Mouse (Mus musculus) naive thymus-derived CD4-positive, alpha-beta T cell, adult 2 months (primary cell): ENCODE results near the gene Zfp62.
"Not testable (repeated sequence)": the region's sequence is repeated elsewhere in the genome, so short reads cannot be mapped to it uniquely, and the experiment has no call there.

ENCODE experiments used
- DNase-seq: peaks from one replicate; pipeline ENCODE4 v3.0.0-alpha.2; 2011; ENCODE audit warnings: low read depth

Zfp62 gene

DNA sequence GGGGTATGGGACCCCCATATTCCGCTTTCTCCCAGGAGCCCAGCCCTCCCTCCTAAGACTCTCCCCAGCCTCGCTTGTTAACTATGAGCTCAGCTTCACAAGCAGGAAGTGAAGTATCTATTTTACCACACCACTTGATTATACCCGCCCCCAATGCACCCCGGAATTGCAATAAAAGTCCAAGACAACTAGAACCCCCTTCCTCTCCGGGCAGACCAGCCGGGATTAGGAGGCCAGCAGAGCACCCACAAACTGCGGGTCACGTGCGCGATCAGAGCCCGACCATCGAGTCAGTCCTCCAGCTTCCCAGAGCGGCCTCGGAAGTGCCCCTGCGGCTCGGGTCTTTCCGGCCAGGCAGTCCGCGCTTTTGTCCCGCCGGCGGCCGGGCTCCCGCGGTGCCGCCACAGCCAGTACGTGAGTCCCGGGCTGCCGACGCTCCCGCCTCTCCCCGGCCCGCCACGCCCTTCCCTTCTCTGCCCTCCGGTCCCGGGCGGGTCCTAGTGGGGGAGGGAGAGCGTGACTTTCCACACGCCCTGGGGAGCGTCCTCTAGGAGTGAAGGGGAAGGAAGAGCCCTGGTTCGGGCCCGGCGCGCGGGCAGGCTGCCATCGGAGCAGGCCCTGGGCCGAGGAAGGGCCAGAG, at the start of gene Zfp62:
TSS of gene Zfp62 (plus strand) at position 164 of the 640 bp plus-strand sequence.
- DNase-seq = peak; percentile 93

DNA sequence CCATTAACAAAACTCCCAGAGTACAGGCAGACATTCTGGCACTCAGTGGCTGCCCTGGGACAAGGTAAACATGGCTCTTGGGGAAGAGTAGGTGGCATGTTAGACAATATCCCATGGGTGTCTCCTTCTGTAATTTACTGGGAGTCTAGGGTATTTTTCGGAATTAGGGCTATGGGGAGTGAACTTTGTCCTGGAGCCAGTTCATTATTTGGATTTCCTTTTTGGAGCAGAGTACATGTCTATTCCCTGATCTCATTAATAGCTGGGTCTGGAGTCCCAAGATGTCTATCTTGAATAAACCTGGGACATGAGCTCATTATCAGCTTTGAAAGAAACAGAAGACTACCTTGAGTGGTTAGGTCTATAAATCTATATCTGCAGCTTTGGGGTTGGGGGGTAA, 49.0 kb upstream of the Zfp62 start, which contains the start of gene Olfr1394:
TSS of gene Olfr1394 (plus strand) at position 301 of the 400 bp plus-strand sequence.
- no peak for DNase-seq

DNA sequence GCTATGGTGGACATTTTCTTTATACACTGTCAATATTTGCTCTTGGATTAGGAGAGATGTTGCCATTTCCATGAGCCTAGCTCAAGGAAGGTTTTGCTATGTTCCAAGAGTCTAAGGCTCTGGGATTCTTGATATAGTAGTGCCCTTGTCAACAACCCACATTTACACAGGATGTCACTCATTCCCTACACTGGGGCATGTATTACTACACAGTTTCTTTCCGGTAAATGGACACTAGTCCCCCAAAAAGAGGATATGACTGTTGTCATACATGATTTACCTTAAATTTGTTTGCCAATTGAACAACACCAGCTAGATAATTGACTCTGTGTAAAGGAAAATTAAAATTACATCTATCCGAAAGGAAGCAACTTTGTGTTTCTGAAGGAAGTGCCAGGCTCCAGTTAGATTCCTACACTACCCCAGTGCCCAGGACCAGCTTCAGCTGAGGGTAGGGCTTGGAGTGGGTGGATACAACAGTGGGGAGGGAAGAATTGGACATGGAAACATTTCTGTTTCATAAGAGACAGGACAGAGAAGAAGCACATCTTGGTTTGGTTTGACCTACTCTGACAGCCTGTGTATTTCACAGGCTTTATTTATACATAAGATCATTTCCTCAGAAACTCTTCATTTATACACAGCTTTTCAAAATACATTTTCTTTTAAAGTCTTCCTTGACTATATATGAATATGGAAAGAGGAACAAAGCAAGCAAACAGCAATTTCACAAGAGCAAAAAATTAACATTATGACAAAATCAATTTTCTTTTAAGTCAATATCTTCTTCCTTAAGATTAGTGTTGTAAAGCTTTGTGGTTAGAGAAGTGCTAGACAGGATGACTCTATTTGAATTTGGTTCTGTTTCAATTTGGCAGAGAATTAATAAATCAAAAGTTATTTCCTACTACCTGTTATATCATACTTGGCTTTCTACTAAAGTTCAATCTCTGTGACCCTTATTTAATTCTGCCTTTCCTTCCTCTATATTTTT, 46.0 kb upstream of the Zfp62 start:
- DNase-seq = no peak

DNA sequence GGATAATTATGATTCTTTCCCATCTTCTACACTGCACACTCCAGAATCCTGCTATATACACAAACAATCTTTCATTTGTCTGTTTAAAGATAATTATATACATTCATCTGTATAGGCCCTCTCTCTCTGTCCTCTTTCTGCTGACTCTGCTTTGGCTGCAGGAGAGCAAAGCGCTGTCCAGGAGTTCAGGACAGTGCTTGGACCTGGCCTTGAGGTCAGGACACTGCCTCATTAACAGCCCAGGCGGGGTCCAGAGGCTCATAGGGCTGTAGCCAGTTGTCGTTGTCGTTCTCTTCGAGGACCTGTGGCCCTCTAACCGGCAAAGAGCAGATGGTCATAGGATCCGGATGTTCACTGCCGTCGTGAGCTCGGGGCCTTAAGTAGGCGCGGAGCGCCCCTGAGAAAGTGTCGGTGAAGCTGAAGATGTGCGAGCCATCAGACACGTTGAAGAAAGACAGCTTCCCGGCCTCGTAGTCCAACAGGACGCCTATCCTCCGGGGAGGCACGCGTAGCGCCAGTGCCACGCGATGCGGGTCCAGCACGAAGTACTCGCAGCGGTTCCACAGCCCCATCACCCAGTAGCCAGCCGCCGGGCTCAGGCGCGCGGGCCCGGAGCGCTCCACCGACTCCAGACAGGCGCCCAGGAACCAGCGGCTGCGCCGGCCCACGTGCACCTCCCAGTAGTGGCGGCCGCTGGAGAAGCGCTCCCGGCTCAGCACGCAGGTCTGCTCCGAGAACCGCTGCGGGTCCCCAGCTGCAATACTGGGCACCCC, 34.1 kb upstream of the Zfp62 start:
- DNase-seq = no peak

DNA sequence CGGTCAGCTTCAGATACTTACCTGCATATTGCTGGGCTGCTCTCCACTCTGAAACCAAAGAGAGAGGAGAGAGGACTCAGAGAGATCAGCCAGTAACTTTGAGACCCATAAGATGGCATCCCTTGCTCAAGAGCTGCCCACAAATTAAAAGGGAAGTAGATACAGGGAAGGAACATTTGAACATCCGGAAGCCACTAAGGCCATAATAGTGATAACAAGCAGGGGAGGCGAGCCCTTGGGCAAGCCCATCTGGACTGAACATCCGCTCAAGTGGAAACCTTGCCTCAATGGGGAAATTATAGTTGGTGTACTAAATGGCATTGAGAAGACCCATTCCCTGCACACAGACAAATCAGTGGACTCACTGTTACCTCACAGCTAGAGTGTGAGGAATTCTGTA, 32.5 kb upstream of the Zfp62 start:
- DNase-seq = no peak

DNA sequence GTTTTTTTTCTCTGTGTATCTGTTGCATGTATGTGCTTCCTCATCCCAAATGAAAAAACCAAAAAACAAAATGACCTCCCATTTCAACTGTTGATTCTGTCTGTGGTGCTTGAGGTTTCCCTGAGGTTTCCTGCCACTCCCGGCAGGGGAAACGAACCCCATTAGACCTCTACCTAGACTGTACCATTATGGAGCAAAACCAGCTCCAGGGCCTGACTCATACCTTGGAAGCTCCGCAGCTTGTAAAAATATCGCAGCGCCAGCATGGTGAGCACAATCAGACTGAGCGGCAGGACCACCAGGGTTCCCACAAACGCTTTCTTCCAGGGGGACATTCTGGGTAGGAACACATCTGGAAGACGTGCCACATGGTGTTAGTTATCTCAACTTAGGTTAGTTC, 27.7 kb upstream of the Zfp62 start:
- no peak for DNase-seq

DNA sequence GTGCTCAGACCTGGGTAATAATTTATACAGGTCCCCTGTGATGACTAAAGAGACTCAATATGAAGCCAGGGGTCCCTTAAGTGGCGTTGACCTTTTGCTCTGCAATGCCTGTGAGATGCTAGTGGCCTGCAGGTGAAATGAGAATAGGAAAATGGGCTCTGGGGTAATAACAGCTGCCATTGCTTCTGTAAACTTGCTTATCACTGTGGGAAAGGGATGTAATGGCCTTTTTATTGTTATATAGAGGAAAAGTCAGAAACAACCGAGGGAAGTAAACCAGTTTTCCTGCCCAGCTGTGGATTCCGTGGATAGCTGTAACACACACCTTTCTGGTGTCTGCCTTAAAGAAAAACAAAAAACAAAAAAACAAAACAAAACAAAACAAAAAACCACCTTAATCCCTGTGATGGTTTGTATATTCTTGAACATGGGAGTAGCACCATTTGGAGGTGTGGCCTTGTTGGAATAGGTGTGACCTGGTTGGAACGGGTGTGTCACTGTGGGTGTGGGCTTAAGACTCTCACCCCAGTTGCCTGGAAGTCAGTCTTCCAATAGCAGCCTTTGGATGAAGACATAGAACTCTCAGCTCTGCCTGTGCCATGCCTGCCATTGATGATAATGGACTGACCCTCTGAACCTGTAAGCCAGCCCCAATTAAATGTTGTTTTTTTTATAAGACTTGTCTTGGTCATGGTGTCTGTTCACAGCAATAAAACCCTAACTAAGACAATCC, 26.9 kb upstream of the Zfp62 start:
- not testable (repeated sequence) for DNase-seq

DNA sequence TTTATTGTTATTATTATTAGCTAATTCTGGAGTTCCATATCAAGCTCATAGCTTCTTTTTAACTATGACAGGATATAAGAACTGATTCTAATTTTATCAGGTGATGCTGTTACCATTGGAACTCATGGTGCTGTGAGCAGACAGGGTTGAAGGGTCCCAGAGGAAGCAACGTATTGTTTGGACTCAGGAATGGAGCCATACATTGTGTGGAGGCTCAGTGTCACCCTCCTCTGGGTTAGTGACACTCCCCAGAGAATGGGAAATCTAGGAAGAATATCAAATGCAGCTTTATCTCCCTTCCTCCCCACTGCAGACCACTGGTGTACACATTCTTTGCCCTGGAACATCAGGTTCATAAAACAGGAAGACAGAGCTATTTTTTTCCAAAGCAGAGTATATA, 19.9 kb upstream of the Zfp62 start:
- DNase-seq = no peak

DNA sequence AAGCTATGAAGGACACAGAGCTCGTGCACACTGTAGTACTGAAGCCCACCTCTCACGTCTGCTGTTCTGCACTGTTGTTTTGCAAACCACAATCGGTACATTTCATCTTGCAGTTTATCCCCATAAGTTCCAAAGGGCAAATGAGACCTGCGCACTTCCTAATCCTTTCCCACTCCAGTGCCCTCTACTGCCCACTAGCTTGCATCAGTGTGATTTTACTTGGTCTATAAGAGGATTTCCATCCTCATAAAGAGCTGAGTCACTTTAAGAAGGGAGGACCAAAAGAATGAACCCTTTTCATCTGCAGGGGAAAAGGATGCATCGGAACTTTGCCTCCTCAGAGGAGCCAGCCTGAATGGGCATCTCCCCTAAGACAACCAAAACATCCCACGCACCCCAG, 16.6 kb upstream of the Zfp62 start:
- DNase-seq = no peak

DNA sequence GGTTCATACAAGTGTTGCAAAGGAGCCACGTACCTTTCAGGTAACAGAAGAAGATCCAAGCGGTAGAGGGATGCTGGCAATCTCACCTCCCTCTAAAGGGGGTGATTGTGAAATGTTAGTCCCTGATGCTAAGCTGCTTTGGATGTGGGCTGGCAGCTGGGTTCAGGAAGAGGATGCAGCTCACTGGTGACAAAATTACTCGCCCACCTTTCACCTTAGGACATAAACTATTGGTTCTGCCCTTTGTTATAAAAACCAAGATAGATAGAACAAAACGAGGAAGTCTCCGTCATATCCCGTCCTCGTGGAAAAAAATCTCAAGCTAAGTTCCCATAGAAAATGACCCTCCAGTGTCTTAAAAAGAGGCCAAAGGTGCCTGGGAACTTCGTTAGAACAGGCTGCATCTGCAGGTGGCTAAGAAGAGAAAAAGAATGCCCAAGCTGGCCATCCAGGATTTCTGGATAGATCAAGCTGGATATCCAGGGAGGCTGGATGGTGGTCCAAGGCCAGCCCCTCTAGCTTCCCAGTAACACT, 16.1 kb upstream of the Zfp62 start, which contains the start of gene Btnl9:
TSS of gene Btnl9 (minus strand) at position 205 of the 534 bp plus-strand sequence.
- DNase-seq = no peak

DNA sequence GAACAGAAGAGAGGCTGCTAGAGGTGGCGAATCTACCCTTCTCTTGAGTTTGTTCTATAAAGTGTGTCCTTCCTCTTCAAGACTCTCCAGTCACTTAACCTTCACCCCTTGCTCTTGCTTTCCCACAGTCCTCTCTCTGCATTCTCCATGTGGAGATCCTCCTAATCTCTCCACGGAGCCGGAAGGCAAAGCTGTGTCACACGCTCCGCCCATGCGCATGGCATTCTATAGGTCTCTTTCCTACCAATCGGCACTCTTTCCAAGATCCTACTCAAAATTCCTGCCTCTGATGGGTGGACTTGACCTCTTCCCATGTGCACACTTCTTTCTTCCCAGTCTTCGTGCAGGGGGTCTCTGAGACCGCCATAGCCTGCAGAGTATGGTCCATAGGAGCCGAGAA, 15.4 kb upstream of the Zfp62 start:
- no peak for DNase-seq

DNA sequence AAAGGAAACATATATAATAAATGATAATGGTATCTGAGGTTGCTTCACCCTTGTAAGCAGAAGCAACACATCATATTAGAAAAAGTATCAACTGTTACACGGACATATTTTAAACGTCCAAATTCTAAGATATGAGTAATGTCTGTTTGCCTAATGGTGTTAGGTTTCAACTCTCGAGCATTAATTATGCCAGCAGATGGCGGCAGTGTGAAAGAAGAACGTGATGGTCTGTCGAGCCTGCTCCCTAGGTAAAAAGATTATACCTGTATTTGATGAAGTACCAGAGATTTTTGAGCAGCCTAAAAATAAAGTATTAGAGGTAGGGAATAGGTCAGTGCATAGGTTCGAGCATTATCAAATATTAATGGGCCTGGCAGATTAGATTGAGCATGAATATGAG, 13.4 kb upstream of the Zfp62 start:
- DNase-seq = peak; percentile 82

DNA sequence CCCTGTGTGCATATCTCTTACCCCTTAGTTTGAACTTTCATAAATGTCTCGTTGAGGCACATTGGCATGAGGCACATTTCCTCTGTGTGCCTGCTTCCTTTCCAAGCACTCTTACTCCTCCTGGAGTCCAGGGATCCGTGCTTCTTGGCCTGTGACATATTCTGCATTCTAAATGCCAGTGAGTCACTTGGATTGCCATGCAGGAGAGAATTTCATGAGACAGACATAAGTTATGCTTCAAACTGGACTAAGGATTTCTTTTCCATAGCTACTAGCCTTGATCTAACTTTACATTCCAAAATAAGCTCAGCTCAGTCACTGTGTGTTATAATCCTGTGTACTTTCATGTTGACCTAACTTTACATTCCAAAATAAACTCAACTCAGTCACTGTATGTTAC, 12.0 kb upstream of the Zfp62 start:
- DNase-seq = no peak

DNA sequence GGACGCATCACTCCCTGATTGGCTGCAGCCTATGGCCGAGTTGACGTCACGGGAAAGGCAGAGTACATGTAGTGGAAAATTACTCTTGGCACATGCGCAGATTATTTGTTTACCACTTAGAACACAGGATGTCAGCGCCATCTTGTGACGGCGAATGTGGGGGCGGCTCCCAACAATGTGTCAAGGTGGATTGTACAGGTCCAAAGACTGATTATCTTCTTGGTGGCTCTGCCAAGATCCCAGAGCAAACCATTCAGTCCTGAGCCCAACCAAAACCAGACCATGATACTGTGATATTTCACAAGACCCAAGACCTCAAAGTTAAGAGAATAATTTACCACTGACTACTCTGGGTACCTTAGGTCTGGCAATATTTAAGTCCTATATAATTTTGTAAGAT, 8.3 kb upstream of the Zfp62 start:
- not testable (repeated sequence) for DNase-seq

DNA sequence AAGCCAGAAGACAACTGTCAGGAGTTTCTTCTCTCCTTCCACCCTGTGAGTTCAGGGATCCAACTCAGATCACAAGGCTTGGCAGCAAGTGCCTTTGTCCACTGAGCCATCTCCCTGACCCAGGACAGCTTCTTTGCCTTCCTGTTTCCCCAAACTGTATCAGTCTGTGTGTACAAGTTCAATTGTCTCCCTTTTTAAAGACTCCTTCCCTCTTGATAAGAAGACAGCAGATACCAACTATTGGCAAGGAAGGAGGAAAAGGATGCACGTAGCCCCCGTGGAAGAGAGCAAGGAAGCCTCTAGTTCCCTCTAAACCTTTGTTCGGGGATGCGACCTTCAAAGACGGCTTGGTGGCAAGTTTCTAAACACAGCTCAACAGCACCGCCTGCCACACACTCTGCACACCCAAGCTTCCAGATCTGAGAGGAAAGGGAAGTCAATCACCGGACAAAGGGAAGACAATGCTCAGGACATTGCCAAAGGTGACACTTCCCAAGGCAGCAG, 7.2 kb upstream of the Zfp62 start:
- peak; percentile 50 for DNase-seq

DNA sequence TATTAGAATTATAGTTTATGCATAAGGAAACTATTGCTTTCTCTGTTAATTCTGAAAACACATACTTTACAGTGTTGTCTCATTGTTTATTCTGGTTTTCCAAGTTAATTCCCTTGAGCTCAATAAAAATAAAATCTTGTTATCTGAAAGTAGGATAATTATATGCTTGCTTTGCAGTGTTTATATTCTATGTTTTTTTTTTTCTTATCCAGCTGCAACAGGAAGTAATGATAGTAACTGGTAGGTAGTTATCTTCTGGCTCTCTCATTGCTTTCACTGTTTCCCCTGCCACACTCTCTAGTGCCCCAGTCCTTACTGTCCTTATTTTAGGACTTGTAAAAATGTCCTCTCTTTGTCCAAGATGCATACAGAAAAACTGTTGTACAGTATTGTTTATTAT, 2.4 kb upstream of the Zfp62 start:
- DNase-seq = no peak

DNA sequence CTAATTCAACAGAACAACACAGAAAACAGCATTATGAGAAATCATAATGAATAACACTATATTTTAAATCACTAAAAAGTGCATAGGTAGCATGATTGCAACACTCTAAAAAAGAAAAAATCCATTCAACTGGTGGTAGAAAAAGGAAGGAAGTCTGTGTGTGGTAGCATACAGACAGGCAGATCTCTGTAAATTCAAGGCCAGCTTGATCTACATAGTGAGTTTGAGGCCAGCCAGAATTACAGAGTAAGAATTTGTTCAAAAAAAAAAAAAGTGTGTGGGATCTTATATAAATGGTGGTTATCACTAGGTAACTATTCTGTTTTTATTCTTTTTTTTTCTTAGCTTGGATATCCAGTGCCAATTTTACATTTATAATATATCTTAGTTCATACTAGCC, 1.9 kb upstream of the Zfp62 start:
- DNase-seq = no peak

DNA sequence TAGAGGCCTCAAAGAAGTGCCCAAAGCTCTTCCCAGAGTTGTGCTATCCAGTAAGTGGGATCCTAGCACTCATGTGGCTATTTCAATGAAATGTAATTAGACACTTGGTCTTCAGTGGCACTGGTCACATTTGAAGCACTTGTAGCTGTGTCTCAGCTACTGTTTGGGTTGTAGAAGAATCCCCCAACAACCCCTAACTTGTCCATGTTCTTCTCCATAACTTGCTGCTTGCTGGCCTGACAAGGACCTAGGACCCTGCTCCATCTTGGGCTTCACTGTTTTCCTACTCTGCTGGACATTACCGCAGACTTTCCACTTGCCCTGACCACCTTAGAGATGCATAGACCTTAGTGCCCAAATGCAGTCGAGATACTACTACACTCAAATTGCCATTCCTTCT, 1.0 kb upstream of the Zfp62 start:
- DNase-seq = no peak

DNA sequence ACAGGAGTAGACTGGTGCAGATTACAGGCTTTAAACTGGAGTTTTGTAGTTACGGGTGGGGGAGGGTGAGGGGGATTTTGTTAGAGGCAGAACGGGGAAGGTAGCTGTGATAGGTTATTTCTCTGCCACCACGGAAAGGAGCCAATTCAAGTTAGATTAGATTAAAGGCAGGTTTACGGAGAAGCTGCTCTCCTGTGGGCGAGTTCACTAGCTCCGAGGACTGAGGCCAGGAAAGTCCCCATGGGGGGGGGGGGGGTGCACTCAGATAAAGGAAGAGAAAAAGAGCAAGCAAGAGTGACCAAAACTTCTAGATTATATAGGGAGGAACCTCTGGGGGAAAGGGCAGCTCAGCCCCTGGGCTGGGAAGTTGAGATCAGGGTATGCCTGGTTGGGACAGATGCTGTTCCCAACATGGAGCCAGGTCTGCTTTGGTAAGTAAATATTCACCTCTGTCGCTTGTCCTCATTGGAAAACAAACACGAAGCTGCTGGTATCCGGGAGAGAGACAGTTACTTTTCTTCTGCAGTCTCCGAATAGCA, 500 bp upstream of the Zfp62 start:
- DNase-seq = peak; percentile 73

DNA sequence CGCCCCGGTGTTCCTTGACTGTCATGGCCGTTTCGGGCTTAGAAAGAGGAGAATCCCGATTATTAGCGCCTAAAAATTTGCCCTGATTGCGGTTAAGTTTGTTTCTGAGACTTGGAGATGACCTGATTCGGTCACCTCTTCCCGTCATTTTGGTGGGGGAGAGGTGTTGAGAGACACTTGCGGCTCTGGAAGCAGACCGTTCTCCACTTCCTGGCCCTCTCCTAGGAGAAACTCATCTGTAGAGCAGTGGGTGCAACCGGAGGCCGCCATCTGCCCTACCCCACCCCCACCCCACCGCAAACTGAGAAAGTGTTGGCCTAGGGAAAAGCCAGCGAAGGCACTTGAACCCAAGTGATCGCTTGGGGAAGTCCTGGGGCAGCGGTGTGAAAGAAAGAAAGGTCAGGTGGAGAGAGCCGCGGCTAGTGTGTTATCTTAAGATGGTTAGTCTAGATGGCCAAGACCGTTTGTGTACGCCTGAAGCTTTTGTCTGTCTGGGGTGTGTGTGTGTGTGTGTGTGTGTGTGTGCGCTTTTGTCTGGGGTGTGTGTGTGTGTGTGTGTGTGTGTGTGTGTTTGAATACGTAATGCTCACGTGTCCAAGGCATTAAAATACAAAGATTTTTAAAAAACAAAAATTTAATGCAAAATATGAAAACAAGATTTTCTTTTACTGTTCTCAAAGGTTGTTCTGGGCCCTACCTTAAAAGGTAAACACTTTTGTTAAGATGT, 842 bp downstream of the Zfp62 start:
- peak; percentile 81 for DNase-seq
